Mouse (Mus musculus): ENCODE data around the gene Cacna1b. TPM values are rescaled to one million over a fixed set of nuclear protein-coding genes. Genes with fewer than 3 reads are reported as not detected.

Cacna1b gene
- polyA plus RNA-seq, 1 experiment from 2014 or later, result 0.91 TPM

DNA sequence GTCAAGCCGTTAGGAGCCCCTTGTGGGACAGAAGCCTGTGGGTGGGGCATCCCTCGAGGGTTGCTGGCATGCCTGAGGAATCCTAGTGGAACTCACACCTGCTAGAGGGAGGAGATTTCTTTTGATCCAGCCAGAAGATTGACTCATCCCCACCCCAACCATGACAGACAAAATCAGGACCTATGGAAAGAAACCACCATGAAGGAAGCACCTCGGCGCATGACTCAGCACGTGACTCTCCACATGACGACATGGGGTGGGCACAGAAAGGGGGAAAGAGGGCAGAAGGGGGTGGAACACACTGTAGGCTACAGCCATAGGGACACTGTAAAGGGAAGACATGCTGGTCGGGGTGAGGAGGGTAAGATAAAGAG is 154.2 kb downstream of the Cacna1b start:
- 0 out of 2 replicates have a peak, but pooled peaks cover 3% of the 10 kb centered on the region for H3K27me3 ChIP-seq (replicated peaks; ENCODE audit: control insufficient read depth, insufficient read depth, low read length)
- H3K4me2 ChIP-seq (ENCODE audit: low read length), result 0 out of 2 replicates have a peak overlapping the region, but pooled peaks have one; percentile 8
- no peak for ATAC-seq (replicated peaks; ENCODE audit: low FRiP score, low TSS enrichment, low read depth)
- H3K36me3 ChIP-seq (ENCODE audit: control insufficient read depth, insufficient read depth, low read length), result no peaks in the 10 kb centered on the region
- H3K4me1 ChIP-seq (replicated peaks; ENCODE audit: control insufficient read depth, insufficient read depth, low read length), result no peaks in the 10 kb centered on the region
- no peak overlapping the region for H3K4me3 ChIP-seq (ENCODE audit: low read depth, low read length)
- H3K27ac ChIP-seq (ENCODE audit: low read depth), result no peak overlapping the region
- no peak overlapping the region for H3K9ac ChIP-seq (ENCODE audit: low read length)
- WGBS, result 40% methylated on average over 7 of the region's 7 CpGs
- no peak for DNase-seq (ENCODE audit: low spot score)
- no peaks in the 10 kb centered on the region for H3K9me3 ChIP-seq (ENCODE audit: control insufficient read depth, low read length)

DNA sequence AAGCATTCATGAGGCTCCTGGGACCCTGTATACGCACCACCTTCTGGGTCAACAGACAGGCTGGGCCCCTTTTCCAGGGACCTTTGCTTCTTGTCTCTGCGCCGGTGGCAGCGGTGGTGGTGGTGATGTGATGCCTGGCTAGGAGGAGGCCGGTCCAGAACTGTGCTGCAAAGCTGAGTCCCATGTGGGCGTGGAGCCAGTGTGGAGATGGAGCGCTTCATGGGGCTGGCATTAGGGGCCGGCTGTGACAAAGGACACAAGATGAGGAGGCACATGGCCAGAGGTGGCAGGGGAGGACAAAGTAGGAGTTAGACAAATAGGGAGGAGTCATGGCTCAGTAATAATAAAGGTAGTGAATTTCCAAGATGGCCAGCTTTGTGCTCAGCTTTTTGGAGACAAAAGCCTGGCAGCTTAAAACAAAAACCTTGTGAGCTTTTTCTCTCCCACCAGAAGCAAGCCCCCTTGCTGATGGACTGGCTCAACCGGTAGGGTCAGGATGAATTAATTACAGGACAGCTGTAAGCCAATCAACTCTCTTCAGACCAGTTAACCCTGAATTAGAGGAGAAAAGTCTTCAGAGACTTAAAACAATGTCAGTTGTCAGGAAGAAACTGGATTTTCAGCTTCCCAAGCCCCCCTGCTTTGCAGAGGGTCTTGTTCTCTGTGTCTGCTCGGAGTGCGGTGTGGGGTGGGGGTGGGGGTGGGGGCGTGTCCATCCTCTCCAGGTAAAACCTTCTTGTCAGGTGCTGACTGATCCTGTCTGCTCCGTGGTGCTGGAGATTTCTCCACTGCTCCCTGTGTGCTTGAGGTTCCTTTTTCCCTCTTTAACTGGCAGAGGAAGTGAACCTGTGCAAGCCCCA is 154.8 kb downstream of the Cacna1b start:
- no peaks in the 10 kb centered on the region for H3K4me1 ChIP-seq (replicated peaks; ENCODE audit: control insufficient read depth, insufficient read depth, low read length)
- no peak for DNase-seq (ENCODE audit: low spot score)
- no peaks in the 10 kb centered on the region for H3K36me3 ChIP-seq (ENCODE audit: control insufficient read depth, insufficient read depth, low read length)
- ATAC-seq (replicated peaks; ENCODE audit: low FRiP score, low TSS enrichment, low read depth), result peak; percentile 40; the same call in 1 of the 2 replicates
- 31% methylated on average over 13 of the region's 13 CpGs for WGBS
- no peaks in the 10 kb centered on the region for H3K9me3 ChIP-seq (ENCODE audit: control insufficient read depth, low read length)
- H3K27ac ChIP-seq (ENCODE audit: low read depth), result no peak overlapping the region
- H3K4me3 ChIP-seq (ENCODE audit: low read depth, low read length), result no peak overlapping the region
- no peak overlapping the region for H3K9ac ChIP-seq (ENCODE audit: low read length)
- H3K27me3 ChIP-seq (replicated peaks; ENCODE audit: control insufficient read depth, insufficient read depth, low read length), result 0 out of 2 replicates have a peak, but pooled peaks cover 3% of the 10 kb centered on the region
- 0 out of 2 replicates have a peak overlapping the region, but pooled peaks have one; percentile 8 for H3K4me2 ChIP-seq (ENCODE audit: low read length)

DNA sequence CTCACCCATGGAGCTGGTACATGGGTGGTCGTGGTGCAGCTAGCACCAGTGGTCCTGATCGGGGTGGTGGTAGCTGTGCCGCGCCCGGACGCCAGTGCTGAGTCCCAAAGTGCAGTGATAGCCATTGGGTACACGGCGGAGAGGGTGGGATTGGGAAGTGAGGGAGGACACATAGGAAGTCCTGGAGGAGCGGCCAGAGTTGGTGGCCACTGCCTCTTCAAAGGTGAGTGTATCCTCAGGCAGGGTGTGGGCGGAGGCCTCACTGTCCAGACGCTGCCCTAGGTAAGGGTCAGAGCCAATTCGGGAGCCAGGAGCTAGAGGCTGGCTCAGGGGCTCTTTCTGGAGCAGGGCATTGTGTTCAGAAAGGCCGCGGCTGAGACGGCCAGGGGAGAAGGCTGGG is 156.4 kb downstream of the Cacna1b start:
- Histone ChIP-seq H3K27me3 (replicated peaks; ENCODE audit: control insufficient read depth, insufficient read depth, low read length) (0 out of 2 replicates have a peak, but pooled peaks cover 3% of the 10 kb centered on the region), H3K36me3 (ENCODE audit: control insufficient read depth, insufficient read depth, low read length) (no peaks in the 10 kb centered on the region), H3K9ac (ENCODE audit: low read length) (no peak overlapping the region), H3K4me1 (replicated peaks; ENCODE audit: control insufficient read depth, insufficient read depth, low read length) (no peaks in the 10 kb centered on the region), H3K4me3 (ENCODE audit: low read depth, low read length) (no peak overlapping the region), H3K4me2 (ENCODE audit: low read length) (no peak overlapping the region), H3K9me3 (ENCODE audit: control insufficient read depth, low read length) (no peaks in the 10 kb centered on the region), H3K27ac (ENCODE audit: low read depth) (no peak overlapping the region)
- ATAC-seq (replicated peaks; ENCODE audit: low FRiP score, low TSS enrichment, low read depth), result no peak
- DNase-seq (ENCODE audit: low spot score), result no peak
- 88% methylated on average over 15 of the region's 15 CpGs for WGBS

DNA sequence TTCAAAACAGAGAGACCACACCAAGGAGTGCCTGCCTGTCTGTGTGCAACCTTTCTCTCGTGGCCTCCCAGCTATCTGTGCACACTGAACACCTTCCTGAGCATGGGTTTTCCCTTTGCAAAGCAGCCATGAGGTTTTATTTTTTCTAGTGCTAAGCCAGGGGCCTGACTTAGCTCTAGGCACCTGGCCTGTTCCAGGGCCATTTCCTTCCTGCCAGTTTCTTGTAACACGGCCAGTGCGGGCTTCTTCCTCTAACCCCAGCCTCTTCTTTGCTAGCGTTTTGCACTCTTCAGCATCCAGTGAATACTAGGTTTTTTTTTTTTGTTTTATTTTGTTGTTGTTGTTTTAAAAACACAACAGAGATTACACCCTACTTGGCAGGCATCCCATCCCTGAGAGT is 157.9 kb downstream of the Cacna1b start:
- no peak overlapping the region for H3K9ac ChIP-seq (ENCODE audit: low read length)
- 79% methylated on average over 4 of the region's 4 CpGs for WGBS
- DNase-seq (ENCODE audit: low spot score) (no peak), ATAC-seq (replicated peaks; ENCODE audit: low FRiP score, low TSS enrichment, low read depth) (no peak)
- no peak overlapping the region; the same call in 1 of the 2 replicates for H3K27ac ChIP-seq (ENCODE audit: low read depth)
- H3K9me3 ChIP-seq (ENCODE audit: control insufficient read depth, low read length), result no peaks in the 10 kb centered on the region
- H3K4me3 ChIP-seq (ENCODE audit: low read depth, low read length), result no peak overlapping the region
- 0 out of 2 replicates have a peak, but pooled peaks cover 3% of the 10 kb centered on the region for H3K27me3 ChIP-seq (replicated peaks; ENCODE audit: control insufficient read depth, insufficient read depth, low read length)
- no peaks in the 10 kb centered on the region for H3K36me3 ChIP-seq (ENCODE audit: control insufficient read depth, insufficient read depth, low read length)
- H3K4me1 ChIP-seq (replicated peaks; ENCODE audit: control insufficient read depth, insufficient read depth, low read length), result no peaks in the 10 kb centered on the region
- H3K4me2 ChIP-seq (ENCODE audit: low read length), result no peak overlapping the region

DNA sequence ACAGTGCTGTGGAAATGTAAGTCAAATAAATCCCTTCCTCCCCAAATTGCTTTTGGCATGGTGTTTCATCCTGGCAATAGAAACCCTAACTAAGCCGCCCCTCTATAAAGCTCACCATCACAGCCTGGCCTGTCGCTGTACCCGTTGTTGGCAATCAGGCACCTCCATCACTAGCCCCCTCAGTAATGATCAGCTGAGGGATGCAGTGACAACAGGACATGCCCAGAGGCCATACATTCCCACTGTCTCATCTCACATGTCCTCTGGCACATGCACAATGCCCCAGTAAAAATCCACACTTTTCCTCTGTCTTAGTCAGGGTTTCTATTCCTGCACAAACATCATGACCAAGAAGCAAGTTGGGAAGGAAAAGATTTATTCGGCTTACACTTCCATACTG is 173.5 kb downstream of the Cacna1b start:
- 90% methylated on average over 4 of the region's 4 CpGs for WGBS
- Histone ChIP-seq H3K27me3 (replicated peaks; ENCODE audit: control insufficient read depth, insufficient read depth, low read length) (no peaks in the 10 kb centered on the region), H3K9ac (ENCODE audit: low read length) (no peak overlapping the region), H3K9me3 (ENCODE audit: control insufficient read depth, low read length) (no peaks in the 10 kb centered on the region), H3K4me2 (ENCODE audit: low read length) (no peak overlapping the region), H3K27ac (ENCODE audit: low read depth) (no peak overlapping the region), H3K36me3 (ENCODE audit: control insufficient read depth, insufficient read depth, low read length) (no peaks in the 10 kb centered on the region), H3K4me1 (replicated peaks; ENCODE audit: control insufficient read depth, insufficient read depth, low read length) (no peaks in the 10 kb centered on the region), H3K4me3 (ENCODE audit: low read depth, low read length) (no peak overlapping the region)
- ATAC-seq (replicated peaks; ENCODE audit: low FRiP score, low TSS enrichment, low read depth), result no peak
- no peak for DNase-seq (ENCODE audit: low spot score)

DNA sequence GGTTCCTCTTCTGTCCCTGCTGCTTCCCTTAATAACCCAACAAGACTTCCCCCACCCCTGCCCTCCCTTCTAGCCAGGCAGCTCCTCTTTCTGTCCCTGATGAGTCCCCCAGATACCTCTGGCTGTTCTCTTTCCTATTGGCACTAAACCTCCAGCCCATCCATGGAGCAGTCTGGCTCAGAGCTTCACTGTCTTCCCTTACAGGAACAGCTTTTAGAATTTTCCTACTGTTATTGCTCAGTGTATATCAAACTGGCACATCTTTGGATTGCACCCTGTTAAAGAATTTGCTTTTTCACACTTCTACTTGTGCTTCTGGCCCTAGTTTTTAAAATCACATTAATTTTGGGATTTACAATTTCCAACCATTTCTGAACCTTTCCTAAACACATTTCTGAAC is 175.0 kb downstream of the Cacna1b start:
- Histone ChIP-seq H3K9me3 (ENCODE audit: control insufficient read depth, low read length) (no peaks in the 10 kb centered on the region), H3K9ac (ENCODE audit: low read length) (no peak overlapping the region), H3K4me1 (replicated peaks; ENCODE audit: control insufficient read depth, insufficient read depth, low read length) (no peaks in the 10 kb centered on the region), H3K4me3 (ENCODE audit: low read depth, low read length) (no peak overlapping the region), H3K27me3 (replicated peaks; ENCODE audit: control insufficient read depth, insufficient read depth, low read length) (no peaks in the 10 kb centered on the region), H3K4me2 (ENCODE audit: low read length) (no peak overlapping the region), H3K27ac (ENCODE audit: low read depth) (no peak overlapping the region), H3K36me3 (ENCODE audit: control insufficient read depth, insufficient read depth, low read length) (no peaks in the 10 kb centered on the region)
- DNase-seq (ENCODE audit: low spot score) (peak; percentile 16), ATAC-seq (replicated peaks; ENCODE audit: low FRiP score, low TSS enrichment, low read depth) (no peak)

DNA sequence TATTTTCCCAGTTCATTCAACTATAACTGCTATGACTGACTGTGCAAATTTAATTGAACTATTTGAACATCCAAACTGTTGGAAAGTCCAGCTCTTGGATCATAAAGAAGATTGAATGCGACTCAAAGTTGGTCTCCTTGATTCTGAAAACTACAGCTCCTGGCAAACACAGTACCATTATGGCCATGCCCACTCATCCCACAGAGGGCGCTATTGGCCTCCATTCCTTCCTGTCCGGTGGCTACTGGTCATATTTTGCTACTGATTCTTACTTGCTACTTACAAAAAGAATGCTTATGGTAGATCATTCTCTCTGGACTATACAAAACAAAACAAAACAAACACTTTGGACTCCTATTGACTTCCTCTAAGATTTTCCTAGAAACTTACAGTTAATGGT is 188.3 kb downstream of the Cacna1b start:
- Histone ChIP-seq H3K27ac (ENCODE audit: low read depth) (no peak overlapping the region), H3K4me1 (replicated peaks; ENCODE audit: control insufficient read depth, insufficient read depth, low read length) (no peaks in the 10 kb centered on the region), H3K4me2 (ENCODE audit: low read length) (no peak overlapping the region), H3K27me3 (replicated peaks; ENCODE audit: control insufficient read depth, insufficient read depth, low read length) (0 out of 2 replicates have a peak, but pooled peaks cover 4% of the 10 kb centered on the region), H3K36me3 (ENCODE audit: control insufficient read depth, insufficient read depth, low read length) (no peaks in the 10 kb centered on the region), H3K9me3 (ENCODE audit: control insufficient read depth, low read length) (no peaks in the 10 kb centered on the region), H3K9ac (ENCODE audit: low read length) (no peak overlapping the region), H3K4me3 (ENCODE audit: low read depth, low read length) (no peak overlapping the region)
- WGBS, result 24% methylated on average over 3 of the region's 3 CpGs
- peak; percentile 62 for DNase-seq (ENCODE audit: low spot score)
- no peak for ATAC-seq (replicated peaks; ENCODE audit: low FRiP score, low TSS enrichment, low read depth)

DNA sequence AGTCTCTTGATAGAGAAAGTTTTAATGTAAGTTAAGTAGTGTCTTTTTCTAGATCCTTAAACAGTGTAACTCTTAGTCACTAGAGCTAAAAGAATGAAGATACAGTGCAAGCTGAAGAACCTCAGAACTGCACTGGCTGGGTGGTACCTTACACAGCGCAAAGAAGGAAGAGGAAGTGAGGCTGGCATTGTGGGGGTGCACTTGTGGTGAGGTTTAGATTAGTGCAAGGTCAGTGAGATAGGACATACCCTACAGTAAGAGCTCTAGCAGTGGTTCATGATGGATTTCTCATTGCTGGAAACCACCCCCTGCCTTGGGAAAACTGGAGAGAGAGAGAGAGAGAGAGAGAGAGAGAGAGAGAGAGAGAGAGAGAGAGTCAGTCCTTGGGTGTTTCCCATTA is 192.0 kb downstream of the Cacna1b start:
- DNase-seq (ENCODE audit: low spot score) (no peak), ATAC-seq (replicated peaks; ENCODE audit: low FRiP score, low TSS enrichment, low read depth) (no peak)
- no peak overlapping the region for H3K4me2 ChIP-seq (ENCODE audit: low read length)
- no peak overlapping the region for H3K27ac ChIP-seq (ENCODE audit: low read depth)
- no peaks in the 10 kb centered on the region for H3K4me1 ChIP-seq (replicated peaks; ENCODE audit: control insufficient read depth, insufficient read depth, low read length)
- WGBS, result 92% methylated on average over 1 of the region's 1 CpGs
- 0 out of 2 replicates have a peak, but pooled peaks cover 4% of the 10 kb centered on the region for H3K27me3 ChIP-seq (replicated peaks; ENCODE audit: control insufficient read depth, insufficient read depth, low read length)
- H3K36me3 ChIP-seq (ENCODE audit: control insufficient read depth, insufficient read depth, low read length), result no peaks in the 10 kb centered on the region
- H3K9me3 ChIP-seq (ENCODE audit: control insufficient read depth, low read length), result no peaks in the 10 kb centered on the region
- H3K4me3 ChIP-seq (ENCODE audit: low read depth, low read length), result no peak overlapping the region
- no peak overlapping the region for H3K9ac ChIP-seq (ENCODE audit: low read length)

DNA sequence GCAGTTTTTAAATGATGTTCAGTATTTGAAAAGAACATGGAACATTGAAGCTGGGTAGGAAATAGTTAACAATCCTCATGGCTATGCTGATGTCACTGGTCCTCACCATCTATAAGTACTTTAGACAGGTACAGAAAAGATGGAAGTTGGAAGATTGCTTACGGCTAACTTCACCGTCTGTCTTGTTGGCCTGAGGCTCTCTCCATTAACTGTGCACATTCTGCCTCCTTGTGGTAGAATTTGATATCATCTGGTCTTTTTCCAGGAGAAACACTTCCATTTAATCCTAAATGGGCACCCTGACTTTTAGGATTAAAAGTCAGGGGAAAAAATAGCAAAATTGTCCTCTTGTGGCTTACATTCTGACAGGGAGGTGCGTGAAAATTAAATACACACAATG is 194.4 kb downstream of the Cacna1b start:
- WGBS, result 8% methylated on average over 3 of the region's 3 CpGs
- Histone ChIP-seq H3K4me3 (ENCODE audit: low read depth, low read length) (no peak overlapping the region), H3K4me2 (ENCODE audit: low read length) (no peak overlapping the region), H3K9ac (ENCODE audit: low read length) (no peak overlapping the region), H3K4me1 (replicated peaks; ENCODE audit: control insufficient read depth, insufficient read depth, low read length) (no peaks in the 10 kb centered on the region), H3K36me3 (ENCODE audit: control insufficient read depth, insufficient read depth, low read length) (no peaks in the 10 kb centered on the region), H3K27me3 (replicated peaks; ENCODE audit: control insufficient read depth, insufficient read depth, low read length) (0 out of 2 replicates have a peak, but pooled peaks cover 3% of the 10 kb centered on the region), H3K9me3 (ENCODE audit: control insufficient read depth, low read length) (no peaks in the 10 kb centered on the region), H3K27ac (ENCODE audit: low read depth) (no peak overlapping the region)
- no peak for DNase-seq (ENCODE audit: low spot score)
- ATAC-seq (replicated peaks; ENCODE audit: low FRiP score, low TSS enrichment, low read depth), result no peak

All from intestine, embryonic 14.5 days (tissue).